Mouse (Mus musculus) cerebellum, adult 8-10 months (tissue): ENCODE measurements at regions not wholly inside any gene's neighbourhood (a gene's known extent, or its start where the extent isn't known, plus 50 kb on each side); places are given as distances from the start of the nearest gene placed in this dataset.

ENCODE experiments used
- DNase-seq: peaks from one replicate; pipeline ENCODE4 v3.0.0; 2022

DNA sequence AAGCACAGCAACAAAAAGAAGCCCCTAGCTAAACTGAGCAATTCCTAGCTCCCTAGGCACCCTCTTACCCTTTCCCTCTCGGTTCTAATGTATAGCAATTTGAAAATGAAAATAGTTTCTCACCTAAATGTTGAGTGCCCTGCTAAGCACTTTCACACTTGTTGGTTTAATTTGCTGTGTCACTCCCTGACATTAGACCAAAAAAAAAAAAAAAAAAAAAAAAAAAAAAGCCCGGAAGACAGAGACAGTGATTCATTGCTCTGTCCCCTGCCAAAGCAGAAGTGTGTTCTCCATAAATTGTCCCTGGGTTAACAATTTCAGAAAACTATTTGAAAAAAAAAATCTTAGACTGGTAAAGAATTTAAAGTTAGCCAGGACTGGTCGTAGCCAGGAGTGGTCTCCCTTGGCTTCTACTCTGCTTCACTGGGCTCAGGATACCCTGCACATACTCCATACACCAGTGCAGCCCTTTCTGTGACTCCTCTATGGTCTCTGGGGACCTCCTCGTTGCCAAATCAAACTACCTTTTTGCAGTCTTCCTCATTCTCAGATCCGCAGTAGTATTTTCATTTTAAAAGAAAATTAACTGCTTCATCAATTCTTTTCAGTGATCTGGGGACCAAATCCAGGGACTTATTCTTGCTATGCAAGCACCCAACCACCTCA, 148.0 kb upstream of the Bcl6 start:
- DNase-seq = no peak

DNA sequence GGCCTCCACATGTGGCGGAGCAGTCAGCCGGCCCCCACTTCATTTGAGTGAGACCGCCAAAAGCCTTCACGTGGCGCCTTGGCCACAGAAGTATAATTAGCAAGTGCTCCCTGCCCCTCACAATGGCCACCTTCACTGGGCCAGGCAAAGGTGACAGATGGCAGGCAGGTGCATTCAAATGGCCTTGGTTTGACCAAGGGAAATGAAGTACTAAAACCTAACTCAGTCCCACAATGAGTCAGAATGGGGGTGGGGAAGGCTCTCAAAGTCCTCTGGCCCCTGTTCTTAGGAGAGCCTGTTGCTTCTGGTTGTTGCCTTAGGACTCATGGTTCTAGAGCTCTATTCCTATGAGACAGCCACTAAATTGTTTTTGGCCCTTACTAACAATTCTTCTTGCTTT, 147.2 kb upstream of the Bcl6 start:
- DNase-seq = peak; percentile 67

DNA sequence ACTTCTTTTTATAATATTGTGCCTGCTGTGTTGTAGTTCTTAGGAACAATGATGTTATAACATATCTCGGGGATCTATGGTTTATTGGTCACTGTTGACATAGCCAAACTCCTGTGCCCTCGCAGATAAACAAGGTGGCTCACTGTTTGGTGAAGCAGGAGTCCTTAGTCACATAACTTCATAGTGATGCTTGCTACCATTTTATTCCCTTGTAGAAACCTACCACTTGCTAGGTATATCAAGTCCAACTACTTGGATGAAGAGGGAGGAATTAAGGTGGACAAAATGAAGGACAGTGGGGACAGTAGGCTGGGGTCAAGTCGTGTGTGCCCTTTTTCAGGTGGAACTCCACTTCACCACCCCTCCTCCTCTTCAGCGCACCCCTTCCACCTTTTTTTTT, 146.7 kb upstream of the Bcl6 start:
- no peak for DNase-seq

DNA sequence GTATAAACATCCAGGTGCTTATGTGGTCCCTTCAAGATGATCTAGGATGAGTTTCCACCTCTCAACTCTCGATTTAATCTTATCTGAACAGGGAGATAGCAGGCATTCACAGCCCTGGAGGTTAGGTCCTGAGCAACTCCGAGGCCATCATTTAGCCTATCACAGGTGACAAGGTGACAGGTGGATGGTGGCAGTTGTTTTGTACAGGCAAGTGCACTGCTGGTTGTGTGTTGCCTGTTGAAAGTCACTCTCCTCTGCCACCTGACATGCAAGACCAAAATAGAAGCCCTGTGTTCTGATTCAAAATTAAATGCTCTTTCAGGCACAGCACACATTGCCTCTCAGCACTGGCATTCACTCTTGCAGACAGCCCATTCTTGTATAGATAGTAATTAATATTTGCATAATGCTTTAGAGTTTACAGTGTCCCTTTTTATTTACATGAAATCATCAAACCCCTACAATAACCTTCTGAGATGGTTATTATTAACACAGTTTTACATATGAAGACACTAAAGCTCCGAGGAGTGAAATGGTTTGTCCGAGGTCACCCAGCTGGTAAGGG, 145.9 kb upstream of the Bcl6 start:
- no peak for DNase-seq

DNA sequence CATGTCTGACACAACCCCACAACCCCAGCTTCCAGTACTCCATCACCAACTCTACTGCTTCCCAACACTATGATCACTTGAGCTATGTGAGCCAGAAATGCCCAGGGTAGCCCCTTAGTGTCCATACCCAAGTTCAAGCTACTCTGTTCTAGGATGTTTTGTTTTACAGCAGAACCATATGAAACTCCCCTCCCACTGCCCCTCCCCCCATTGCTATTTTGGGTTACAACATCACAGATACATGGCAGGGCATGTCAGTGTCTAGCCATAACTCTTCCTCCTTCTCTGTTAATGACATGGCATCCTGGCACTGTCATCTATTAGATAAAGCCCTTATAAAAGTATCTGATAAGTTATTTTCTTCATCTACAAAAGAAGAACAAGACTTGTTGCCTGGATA, 142.0 kb upstream of the Bcl6 start:
- no peak for DNase-seq

DNA sequence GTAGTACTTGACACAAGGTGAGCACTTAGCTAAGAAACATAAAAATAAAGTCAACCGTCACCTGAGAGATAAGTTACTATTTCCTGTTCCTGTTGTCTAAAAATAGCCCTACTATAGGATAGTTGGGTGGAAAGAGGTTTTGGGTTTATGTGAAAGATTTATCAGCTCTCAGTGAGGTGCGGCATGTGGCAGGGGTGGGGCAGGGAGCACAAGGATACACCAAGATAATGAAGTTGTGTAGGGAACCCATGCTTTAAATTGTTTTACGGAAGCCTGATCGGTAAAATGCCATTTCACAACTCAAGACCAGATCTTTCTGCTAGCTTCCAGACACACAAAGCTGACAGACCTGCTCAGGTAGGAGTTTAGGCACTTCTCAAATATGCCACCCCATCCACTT, 141.0 kb upstream of the Bcl6 start:
- DNase-seq = no peak

DNA sequence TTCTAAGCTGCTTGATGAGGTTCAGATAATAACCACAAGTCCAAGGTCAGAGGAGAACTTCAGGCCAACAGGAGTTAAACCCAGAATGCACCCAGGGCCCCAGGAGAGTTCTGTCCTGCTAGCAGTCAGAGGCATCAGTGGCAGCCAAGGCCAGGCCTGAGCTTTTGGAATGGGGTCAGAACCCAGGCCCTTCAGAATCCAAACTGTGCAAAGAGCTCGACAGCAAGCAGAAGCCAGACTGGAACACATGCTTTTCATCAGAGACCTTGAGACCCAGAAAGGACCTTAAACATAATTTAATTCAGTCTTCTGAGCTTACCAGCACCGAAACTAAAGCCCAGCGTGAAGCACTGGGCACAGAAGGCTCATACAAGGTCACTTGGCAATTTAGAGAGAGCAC, 139.9 kb upstream of the Bcl6 start:
- no peak for DNase-seq

DNA sequence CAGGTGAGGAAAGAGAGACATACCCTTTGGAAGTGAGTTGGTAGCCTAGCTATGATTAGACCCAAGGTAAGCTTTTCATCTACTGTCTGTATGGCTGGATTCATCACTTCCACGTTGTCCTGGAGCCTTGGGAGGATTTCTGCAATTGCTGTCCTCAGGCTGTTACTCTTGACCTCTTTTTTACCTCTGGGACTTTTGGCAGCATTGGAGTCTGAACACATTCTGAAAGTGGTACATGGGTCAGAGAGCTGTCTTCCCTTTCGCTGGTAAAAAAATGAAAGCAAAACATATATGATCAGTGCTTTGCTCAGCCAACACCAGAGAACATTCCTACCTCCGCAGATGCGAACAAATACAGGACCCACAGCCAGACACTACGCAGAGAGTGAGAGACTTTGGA, 136.1 kb upstream of the Bcl6 start:
- no peak for DNase-seq

DNA sequence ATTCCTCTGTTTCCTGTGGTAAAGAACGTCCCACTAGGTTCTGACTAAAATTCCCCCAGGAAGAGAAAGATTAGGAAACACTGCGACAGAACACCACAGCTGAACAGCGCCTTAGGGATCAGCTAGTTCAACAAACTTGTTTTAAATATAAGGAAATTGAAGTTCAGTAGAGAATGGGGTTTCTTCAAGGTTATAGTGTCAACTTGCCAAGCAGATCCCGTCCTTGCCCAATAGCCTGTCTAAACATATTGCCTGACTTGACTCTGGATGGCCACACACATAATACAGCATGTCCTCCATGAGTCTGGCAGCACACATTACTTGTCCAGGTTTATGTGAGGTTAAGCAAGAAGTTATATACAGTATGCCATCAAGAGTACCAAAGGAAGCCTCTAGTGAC, 135.4 kb upstream of the Bcl6 start:
- DNase-seq = no peak

DNA sequence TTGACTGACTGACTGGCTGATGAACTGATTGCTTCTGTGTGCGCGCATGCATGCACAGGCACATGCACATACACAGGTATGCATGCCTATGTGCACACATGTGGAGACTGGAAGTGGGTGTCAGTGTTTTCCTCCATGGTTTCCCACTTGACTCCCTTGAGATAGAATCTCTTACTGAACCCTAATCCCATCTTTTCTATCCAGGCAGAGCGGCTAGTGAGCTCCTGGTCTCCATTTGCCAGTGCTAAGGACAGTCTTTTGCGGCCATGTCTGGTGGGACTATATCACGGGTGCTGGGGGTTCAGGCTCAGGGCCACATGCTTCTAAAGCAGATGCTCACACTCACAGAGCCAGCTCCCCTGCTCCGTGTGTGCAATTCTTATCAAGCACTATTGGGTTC, 133.0 kb upstream of the Bcl6 start:
- no peak for DNase-seq

DNA sequence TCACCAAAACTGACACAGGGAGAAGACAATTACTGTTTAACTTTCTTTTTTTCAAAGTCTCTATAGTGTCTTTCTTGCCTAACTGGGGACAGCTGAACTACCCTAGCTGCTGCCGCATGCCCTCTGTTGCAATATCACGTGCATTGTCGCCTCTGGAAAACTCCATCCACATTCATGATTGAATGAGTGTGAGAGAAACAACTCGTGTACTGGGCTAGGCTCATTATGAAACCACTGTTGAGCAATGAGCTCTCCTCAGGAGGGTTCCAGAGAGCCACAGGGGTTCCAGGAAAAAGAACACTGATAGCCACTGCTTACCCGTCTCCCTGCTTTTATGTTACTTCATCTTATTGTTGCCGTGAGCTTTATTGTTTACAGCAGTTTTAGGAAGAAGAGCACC, 132.2 kb upstream of the Bcl6 start:
- DNase-seq = no peak

DNA sequence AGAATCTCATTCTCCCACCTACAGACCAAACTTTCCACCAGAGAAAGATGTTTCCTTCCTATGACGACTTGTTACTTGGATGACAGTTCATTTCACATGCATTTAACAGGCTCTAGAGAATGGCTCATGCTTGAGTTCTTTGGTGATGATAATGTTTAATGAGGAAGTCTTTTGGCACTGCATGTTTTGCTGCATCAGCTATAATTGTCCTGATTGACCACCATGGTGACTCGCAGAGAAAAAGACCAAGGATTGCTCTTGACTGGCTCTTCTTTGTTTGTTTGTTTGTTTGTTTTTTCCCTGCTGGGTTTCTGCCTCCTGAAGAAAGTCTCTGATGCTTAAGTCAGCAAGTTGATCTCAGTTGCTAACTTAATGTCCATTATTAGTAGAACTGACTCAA, 129.8 kb upstream of the Bcl6 start:
- no peak for DNase-seq

DNA sequence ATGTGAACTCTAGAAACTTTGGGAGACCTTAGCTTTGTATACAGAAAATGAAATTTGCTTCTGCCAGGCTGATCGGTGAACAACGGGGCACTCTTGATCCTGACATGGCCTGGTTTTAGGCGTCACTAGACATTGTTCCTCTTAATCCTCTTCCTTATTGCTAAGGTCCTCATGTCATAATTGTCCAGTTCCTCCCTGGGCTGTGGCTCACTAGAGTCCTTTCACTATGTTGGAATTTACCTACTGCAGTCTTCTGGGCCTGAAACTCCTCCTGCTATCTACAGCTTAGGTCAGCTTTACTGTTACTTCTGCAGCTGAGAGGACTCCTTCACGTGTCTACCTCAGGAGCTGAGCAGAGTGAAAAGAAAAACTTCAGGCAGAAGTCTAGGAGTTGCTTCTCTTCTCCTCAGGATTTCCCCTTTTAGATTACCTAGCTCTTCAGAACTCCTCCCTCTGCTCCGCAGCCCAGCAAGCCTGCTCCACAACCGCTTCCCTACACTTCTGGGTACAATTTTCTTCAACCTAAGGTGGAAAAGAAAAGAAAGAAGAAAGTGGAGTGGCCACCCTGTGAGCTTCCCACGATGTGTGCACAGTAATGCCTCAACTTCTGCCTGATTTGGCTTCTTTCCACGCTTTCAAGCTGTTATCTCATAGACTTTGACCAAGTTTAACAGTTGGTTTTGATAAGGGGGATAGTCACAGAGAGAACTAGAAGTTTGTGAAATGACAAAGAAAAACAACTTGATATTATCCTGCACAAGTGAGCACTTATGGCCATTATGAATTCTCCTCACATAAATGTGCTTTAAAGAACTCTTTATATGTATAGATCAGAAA, 114.4 kb upstream of the Bcl6 start:
- DNase-seq = no peak

DNA sequence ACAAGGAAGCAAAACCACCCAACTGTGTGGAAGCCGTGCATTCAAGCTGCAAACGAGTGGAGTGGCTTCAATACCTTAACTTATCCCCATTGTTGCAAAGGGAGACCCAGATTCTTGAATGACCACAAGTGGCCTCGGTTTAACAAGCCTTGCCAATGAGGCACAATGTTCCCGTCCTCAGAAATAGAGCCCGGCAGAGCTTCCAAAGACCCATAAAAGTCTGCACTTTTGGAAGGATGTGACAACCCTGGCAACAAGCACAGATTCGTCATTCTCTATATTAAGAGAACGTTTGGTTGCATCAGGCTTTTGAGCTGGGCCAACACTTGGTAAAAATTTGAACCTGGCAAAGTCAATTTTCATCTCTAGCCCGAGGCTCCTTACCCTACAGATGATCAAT, 108.9 kb upstream of the Bcl6 start:
- no peak for DNase-seq

DNA sequence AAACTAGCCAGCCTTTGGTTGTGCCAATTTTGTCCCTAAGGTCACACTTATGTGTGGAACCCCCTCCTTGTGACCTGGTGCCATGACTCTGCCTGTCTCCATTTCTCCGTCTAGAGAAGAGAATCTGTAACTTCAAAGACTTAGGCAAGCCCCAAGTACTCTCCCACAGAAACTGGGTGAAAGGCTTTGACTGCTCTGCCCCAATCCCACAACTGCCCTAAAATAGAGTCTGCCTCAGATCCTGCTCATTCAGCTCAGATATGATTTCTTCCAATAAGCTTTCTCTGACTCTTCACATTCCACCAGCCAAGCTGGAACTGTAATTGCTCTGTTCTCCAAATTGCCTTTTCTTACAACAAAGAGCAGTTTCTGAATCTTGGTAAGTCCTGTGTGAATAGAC, 107.4 kb upstream of the Bcl6 start:
- DNase-seq = no peak

DNA sequence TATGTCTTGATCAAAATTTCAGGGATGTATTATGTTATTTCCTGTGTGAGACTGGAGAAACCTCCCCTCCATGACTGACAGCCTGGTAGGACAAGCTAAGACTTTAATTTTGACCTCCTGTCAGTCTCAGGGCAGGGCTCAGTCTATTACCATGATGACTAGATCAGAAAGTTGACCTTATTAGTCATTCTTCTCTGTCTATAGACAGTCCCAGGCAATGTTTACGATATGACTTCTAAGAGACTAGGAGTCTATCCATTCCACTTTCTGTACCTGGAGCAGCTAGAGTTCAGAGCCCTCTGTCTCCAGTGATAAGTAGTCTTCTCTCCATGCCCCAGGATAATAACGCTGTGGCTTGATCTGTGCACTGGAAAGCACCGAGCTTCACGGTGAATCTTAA, 107.0 kb upstream of the Bcl6 start:
- DNase-seq = no peak

DNA sequence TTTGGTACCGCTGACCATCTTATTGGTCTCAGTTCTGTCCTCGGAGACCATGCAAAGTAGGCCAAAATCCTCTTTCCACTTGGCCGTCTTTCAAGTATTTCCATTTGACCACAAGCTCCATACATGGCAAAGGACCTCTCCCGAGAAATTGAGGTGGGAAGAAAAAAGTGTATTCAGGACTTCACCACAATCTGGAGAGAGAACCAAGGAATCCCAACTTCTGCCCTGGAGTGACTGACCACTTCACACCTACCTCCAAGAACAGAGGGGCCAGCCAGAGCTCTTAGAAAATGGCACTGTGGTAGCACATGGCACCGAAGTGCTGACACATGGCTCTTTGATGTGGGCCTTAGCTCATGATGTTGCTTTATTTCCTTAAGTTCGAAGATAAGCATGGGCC, 105.9 kb upstream of the Bcl6 start:
- DNase-seq = no peak

DNA sequence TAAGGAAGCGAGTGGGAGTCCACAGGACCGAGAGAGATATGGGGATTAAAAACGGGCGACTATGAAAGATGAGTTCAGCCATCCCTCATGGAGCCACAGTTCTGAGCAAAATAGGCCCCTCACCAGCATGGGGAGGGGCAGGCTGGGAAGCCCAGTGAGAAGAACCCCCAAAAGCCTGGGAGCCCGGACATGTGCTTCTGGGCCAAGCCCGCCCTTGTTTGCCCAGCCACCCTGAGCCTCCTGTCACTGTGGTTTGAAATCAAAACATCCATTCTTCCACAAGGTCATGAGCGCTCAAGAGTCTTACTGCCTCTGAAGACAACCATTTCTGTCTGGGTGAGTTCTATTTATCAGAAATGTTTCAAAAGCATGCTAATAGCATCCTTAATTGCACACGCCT, 105.0 kb upstream of the Bcl6 start:
- DNase-seq = no peak

DNA sequence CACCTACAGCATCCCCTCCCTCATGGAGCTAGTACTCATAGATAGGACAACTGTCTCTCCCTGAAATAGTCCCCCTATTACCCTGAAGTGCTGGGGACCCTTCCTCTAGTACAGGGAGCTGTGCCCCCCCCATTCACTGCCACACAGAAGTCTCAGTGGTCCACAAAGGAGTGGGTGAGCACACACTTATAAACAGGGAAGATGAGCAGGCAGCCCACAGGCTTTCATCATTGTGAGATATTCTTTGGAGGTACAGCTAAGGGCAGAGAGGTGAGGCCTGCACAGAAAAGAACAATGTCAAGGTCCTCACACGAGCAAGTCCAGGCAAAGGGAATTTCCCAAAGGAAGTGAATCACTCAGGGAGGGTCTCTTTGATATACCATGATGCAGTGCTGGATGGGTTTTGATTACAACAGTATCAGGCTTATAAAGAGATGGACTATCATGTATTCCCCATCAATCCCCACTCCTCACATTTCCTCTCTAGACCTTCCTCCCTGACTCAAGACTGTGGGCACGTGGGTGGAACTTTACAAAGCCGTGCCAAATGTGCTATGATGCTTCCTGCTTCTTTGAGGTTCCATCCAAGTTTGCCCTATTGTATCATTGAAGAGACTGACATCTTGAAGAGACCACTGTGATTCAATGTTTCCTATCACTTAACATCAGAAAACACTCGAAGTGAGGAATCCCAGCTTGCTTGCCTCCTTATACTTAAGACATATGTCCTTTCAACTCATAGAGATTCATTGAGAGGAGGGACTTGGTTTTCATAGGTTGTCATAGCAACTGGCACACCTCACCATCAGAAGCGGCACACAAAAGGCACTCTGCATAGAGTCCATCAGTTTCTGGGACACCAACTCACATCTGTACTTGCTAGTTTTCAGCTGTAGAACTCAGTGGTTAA, 104.2 kb upstream of the Bcl6 start:
- DNase-seq = no peak

DNA sequence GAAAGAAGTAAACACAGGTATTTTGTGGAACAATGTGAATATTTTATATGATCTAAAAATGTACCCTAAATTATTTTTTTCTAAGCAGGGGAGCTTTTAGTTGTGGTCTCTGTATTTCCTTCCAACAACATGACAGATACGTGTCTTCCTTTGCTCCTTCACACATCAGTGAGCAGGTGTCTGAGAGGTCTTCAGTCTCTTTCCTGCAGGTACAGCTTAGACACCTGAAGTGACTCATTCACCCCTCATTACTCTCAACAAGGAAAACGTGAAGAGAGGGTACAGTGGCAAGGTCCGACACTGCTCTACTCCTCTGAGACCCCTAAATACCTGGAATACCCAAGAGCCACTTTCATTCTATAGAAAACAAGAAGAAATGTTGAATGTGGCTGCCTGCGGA, 103.5 kb upstream of the Bcl6 start:
- DNase-seq = no peak

DNA sequence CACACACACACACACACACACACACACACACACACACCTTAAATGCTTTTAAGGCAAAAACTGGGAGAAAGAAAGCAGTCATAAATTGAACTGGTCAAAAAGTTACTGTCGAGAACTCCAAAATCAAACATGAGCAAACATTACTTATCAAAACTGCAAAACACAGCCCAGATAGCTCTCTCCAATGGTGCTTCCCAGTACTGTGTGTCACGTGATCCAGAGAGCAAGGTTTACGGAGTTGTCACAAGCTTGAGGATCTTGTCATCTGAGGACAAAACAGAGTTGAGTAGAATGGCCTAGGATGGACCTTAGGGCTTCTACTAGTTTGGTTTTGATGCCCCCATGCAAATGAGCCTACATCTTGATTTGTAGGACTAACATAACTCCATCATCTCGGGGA, 102.3 kb upstream of the Bcl6 start:
- DNase-seq = no peak

DNA sequence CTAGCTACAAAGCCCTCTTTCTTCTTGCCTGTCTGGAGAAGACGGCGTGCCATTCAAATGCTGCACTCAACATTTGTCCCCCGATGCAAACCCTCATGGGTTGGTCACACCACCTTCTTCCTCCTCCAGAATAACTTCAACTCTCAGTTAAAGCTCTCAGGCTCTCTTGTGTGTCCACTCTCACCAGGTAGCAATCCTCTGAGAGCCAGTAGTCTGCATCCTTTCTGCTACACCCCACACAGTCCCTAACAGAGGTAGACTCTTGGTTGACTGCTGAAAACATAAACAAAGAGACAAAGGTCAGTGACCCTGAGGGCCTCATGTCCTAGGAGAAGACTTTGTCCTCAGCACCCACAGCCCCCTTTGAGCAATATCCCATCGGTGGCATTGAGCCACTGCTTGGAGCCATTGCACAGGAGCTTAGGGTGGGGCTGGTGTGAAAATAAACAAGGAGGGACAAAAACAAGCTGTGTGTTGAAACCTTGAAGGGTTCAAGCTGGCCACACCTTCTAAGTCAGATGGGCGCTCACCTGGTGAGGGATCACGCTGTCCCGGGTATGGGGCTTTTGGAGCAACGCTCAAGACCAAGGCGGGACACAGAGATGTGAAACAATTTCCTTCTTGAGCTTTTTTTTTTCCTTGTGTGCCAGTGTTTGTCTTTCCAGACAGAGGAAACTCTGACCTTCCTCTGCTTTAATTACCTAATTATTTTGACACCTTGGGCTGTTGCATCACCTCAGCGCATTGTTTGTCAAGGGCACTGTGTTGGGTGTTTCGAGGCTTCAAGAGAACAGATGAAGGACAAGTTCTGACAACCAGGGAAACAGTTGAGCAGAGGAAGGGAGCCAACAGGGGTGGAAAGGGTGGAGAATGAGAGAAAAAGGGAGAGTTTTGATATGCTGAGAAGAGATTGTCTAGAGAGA, 101.4 kb upstream of the Bcl6 start:
- DNase-seq = no peak
